Mouse (Mus musculus) Patski (cell line): ENCODE measurements around the gene Gpr137. TPM values are rescaled to one million over a fixed set of nuclear protein-coding genes. Genes with fewer than 3 reads are reported as not detected.

Experiments
- ATAC-seq: fragments of 100-300 bp; one replicate; pipeline ENCODE4 v1.8.0; 2021
- CTCF ChIA-PET: fragments of 350-600 bp; sonication (Branson Sonifier 250); formaldehyde crosslinking; loops from one replicate; lab custom pipeline; 2022; ENCODE audit warnings: inconsistent platforms; lab: Charles Lee
- POLR2A ChIA-PET: fragments of 350-600 bp; sonication (Branson Sonifier 250); formaldehyde crosslinking; loops from one replicate; lab custom pipeline; 2022; ENCODE audit warnings: antibody characterized with exemption, inconsistent platforms; lab: Charles Lee
- DNase-seq: peaks from one replicate; pipeline ENCODE4 v3.0.0-alpha.2; 2011; ENCODE audit warnings: low read depth, low spot score
- H3K27me3 ChIP-seq: fragments of 371-371 bp; one replicate; pipeline ENCODE4 v1.5.1; 2021
- CTCF ChIP-seq: fragments of 100-300 bp; IDR thresholded peaks from one replicate; pipeline ENCODE4 v1.5.1; 2021
- in situ Hi-C: fragments of 300-500 bp; cut with MboI; formaldehyde crosslinking; loops from 3 replicates; pipeline ENCODE4 v1.11.1; 2018; ENCODE audit warnings: low pct_unique_long_range_greater_than_20kb, mixed read lengths
- polyA plus RNA-seq: library from polyadenylated mRNA; unstranded; gene quantifications from one replicate; pipeline ENCODE4 v1.2.3, GENCODE M21; 2021

Gpr137 gene
- polyA plus RNA-seq, 1 experiment from 2014 or later: 73.0 TPM

DNA sequence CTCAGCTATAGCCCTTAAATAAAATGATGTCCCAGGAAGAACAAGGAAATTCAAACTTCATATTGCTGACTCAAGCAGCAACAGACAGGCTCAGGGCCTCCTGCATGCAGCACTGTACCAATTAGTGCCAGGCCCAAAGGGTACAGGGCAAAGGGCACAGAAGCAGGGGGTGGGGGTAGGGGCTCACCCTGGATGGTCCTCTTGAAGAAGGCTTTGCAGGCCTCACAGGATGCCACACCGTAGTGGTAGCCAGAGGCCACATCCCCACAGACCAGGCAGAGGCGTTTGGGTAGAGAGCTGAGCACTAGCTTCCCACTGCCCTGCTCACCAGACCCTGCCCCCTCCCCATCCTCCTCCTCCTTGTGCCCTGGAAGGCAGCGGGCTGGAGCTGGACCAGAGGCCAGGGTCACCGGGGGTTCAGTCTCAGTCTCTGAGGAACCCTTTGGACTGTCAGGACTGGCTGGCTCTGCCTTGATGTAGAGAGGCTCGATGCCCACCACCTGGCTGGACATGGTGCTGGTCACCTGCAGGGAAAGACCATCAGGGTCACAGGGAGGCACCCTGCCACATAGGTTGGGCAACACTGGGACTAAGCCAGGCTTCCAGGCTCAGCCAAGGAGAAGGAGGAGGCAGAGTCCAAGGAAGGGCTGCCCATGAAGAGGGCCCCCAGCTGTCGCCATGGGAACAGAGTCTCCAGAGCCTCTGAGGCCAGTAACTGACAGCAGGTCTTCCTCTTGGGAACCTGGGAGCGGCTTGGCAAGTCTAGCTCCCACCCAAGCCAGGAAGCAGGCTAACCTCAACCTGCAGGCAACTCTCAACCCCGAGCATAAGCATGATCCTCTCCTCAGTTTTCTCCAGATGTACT, 22.2 kb downstream of the Gpr137 start:
- ATAC-seq (no peak), DNase-seq (no peak)
- no peaks in the 10 kb centered on the region for H3K27me3 ChIP-seq
- no peak for TF ChIP-seq CTCF
- ChIA-PET CTCF (interaction anchor here (1.1 kb wide), 1 partner anchor 60 kb away, joined by 4 read pairs; the partner anchor contains the start of gene Fkbp2), POLR2A (interaction anchor here (0.6 to 3.1 kb wide), 5 partner anchors 9 to 42 kb away, joined by 3 to 17 read pairs (median 3); partner anchors contain the start of genes Bad, Gpr137 and Prdx5)
- in situ Hi-C loops: loop anchor here (5.0 kb wide), 1 partner anchor 57 kb away; the partner anchor contains the start of gene Plcb3

DNA sequence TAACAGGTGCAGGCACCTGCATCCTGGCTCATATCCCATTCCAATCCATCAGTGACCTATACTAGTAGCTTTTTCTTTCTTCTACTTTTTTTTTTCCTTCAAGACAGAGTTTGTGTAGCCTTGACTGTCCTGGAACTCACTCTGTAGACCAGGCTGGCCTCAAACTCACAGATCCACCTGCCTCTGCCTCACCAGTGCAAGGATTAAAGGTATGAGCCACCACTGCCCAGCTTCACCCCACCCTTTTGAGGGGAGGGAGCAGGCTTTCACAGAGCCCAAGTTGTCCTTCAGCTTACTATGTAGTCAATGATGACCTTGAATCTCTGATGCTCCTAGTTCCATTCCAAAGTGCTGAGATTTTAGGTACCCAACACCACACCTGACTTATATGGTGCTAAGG, 22.8 kb downstream of the Gpr137 start:
- DNase-seq (no peak), ATAC-seq (no peak)
- TF ChIP-seq CTCF: no peak
- in situ Hi-C loops: no loop called here
- ChIA-PET CTCF (interaction anchor here (1.1 to 1.3 kb wide), 2 partner anchors 32 to 60 kb away, joined by 4 read pairs; partner anchors contain the start of gene Fkbp2), POLR2A (interaction anchor here (1.0 to 3.1 kb wide), 3 partner anchors 8 to 23 kb away, joined by 3 to 17 read pairs (median 15); partner anchors contain the start of genes Bad, Gpr137 and Prdx5)
- no peaks in the 10 kb centered on the region for H3K27me3 ChIP-seq

- ATAC-seq: no peak
- CTCF ChIA-PET: interaction anchor here (1.3 kb wide), 1 partner anchor 33 kb away, joined by 4 read pairs; no protein-coding TSS in a partner anchor
- POLR2A ChIA-PET: interaction anchor here (0.7 kb wide), 1 partner anchor 65 kb away, joined by 4 read pairs; no protein-coding TSS in a partner anchor
Observed at GRCm38 (mm10) chr19:6918321-6918720, 24.0 kb downstream of the Gpr137 start.

DNA sequence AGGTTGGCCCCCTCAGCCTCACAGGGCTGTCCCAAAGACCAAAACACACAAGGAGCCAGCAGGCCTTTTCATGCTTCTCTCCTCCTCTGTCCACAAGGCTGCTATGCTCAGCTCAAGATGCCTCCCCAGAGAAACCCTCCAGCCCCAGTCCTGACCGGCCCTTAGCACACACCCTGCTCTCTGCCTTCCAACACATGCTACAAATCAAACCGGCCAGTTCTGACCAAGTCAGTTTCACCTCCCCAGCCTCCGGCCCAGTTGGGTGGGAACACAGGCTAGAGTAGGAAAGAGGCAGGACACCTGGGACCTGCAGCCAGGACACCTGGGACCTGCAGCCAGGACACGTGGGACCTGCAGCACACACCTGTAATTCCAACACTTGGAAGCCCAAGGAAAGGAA, 25.8 kb downstream of the Gpr137 start:
- no peak for TF ChIP-seq CTCF
- no peaks in the 10 kb centered on the region for H3K27me3 ChIP-seq
- DNase-seq (no peak), ATAC-seq (no peak)
- ChIA-PET CTCF (no interaction called here), POLR2A (no interaction called here)
- in situ Hi-C loops: no loop called here

More at GRCm38 (mm10) chr19:6918321-6918720, 24.0 kb downstream of the Gpr137 start:
- in situ Hi-C loops: no loop called here
- DNase-seq: no peak
- no peak for TF ChIP-seq CTCF
- no peaks in the 10 kb centered on the region for H3K27me3 ChIP-seq

DNA sequence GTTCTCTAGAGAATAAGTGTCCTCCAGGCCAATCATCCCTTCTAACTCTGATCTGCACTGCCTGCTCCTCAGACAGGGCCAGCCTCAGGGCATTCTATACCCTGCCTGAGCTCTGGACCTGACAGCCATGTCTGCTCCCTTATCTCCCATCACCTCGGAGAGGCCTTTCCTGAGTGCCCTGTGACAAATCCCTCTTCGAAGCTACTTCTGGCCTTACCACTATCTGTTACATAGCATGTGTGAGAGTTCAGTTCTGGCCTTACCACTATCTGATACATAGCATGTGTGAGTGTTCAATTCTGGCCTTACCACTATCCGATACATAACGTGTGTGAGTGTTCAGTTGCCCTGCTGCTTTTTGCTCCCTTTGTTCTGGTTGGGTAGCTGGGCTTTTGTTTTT, 27.0 kb downstream of the Gpr137 start:
- no peaks in the 10 kb centered on the region for H3K27me3 ChIP-seq
- no peak for DNase-seq
- ATAC-seq: no peak
- no peak for TF ChIP-seq CTCF
- CTCF ChIA-PET: no interaction called here
- POLR2A ChIA-PET: interaction anchor here (0.6 kb wide), 1 partner anchor 21 kb away, joined by 3 read pairs; no protein-coding TSS in a partner anchor
- in situ Hi-C loops: no loop called here

GRCm38 (mm10) chr19:6914540-6914939, 27.7 kb downstream of the Gpr137 start:
- POLR2A ChIA-PET: no interaction called here

DNA sequence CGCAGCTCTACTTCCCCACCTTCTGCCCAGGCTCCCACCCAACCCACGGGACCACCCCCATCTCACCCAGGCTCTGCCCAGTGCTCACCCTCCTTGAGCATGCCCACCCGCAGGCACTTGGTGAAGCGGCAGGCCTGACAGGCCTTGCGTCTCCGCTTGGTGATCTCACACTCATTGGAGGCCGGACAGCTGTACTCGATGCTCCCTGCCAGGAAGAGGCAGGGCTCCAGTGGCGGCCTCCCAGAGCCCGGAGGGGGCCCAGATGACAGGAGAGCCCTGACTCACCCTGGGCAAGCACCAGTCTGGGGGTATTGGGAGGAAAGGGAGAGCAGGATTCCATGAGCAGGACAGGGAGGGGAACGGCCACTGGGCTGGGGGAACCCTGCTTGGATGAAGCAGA, 28.3 kb downstream of the Gpr137 start:
- DNase-seq (no peak), ATAC-seq (no peak)
- H3K27me3 ChIP-seq: no peaks in the 10 kb centered on the region
- no peak for TF ChIP-seq CTCF
- in situ Hi-C loops: no loop called here
- CTCF ChIA-PET: no interaction called here
- POLR2A ChIA-PET: interaction anchor here (0.6 kb wide), 1 partner anchor 64 kb away, joined by 5 read pairs; no protein-coding TSS in a partner anchor

More at GRCm38 (mm10) chr19:6914540-6914939, 27.7 kb downstream of the Gpr137 start:
- H3K27me3 ChIP-seq: no peaks in the 10 kb centered on the region
- TF ChIP-seq CTCF: no peak
- DNase-seq (no peak), ATAC-seq (no peak)
- CTCF ChIA-PET: no interaction called here
- in situ Hi-C loops: no loop called here

DNA sequence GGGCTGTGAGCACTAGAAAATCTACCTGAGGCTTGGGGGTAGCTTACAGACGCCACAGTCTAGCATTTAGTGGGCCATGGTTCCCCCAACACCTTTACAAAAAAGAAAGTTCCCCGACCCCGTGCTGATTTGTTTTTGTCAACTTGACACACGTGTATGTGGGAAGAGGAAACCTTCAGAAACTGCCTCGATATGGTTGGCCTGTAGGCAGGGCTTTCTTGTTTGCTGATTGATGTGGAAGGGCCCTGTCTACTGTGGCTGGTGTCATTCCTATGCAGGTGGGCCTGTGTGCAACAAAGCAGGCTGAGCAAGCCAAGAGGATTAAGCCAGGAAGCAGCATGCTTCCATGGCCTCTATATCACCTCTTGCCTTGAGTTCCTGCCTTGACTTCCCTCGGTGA, 29.2 kb downstream of the Gpr137 start:
- in situ Hi-C loops: no loop called here
- ATAC-seq (no peak), DNase-seq (no peak)
- CTCF ChIA-PET: no interaction called here
- TF ChIP-seq CTCF: no peak
- H3K27me3 ChIP-seq: no peaks in the 10 kb centered on the region
- POLR2A ChIA-PET: interaction anchor here (0.8 kb wide), 1 partner anchor 42 kb away, joined by 3 read pairs; no protein-coding TSS in a partner anchor

DNA sequence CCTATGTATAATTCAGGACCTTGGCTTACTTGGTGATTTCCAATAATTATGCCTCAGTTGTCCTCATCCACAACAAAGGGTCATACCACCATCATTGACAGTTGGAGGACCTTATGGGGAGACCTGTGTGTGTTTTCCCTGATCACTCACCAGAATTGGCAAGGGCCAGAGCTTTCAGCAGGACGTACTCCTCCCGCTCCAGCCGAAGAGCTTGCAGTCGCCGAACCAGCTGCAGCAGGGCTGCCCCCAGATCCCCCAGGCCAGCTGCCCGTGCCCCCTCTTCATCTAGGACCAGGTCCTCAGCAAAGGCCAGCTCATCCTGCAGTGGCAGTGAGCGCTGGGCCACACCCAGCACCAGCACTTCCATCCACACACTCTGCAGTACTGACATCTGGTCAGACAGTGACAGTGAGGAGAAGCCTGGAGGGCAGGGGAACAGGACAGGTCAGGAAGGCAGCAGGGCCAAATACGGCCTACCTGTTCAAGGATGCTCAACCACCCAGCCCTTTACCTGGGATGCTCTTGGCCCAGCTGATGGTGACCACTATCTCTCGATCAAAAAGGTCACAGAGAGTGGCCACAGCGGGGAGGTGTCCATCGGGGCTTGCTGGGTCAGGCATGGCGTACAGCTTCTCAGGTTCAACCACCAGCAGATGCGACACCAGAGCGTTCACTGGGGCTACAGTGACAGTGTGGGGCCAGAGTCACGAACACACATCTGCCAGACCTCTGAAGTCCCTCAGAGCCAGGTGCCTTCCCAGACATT, 29.9 kb downstream of the Gpr137 start:
- no peak for TF ChIP-seq CTCF
- DNase-seq (no peak), ATAC-seq (no peak)
- ChIA-PET CTCF (no interaction called here), POLR2A (interaction anchor here (0.8 to 3.1 kb wide), 2 partner anchors 8 to 41 kb away, joined by 3 to 17 read pairs; partner anchors contain the start of gene Esrra)
- no peaks in the 10 kb centered on the region for H3K27me3 ChIP-seq
- in situ Hi-C loops: no loop called here
